Mouse (Mus musculus): ENCODE measurements around the gene Bap1.

GRCm38 (mm10) chr14:31245946-31246345 is 5.3 kb upstream of the Bap1 start:
- TF ChIP-seq EP300 (IDR thresholded peaks at IDR 0.05; ENCODE audit: insufficient read depth, low read depth, low read length): no peak
- no peak for TF ChIP-seq CTCF (IDR thresholded peaks at IDR 0.05; ENCODE audit: low read depth, low read length)
- TF ChIP-seq POLR2A (IDR thresholded peaks at IDR 0.05; ENCODE audit: insufficient read depth, low read length): no peak

Data from ES-Bruce4 (cell line).